Mouse (Mus musculus) limb, embryonic 15.5 days (tissue): Measurements from ENCODE around the gene Ift57. TPM values are rescaled to one million over a fixed set of nuclear protein-coding genes. Genes with fewer than 3 reads are reported as not detected.

ENCODE experiments used
- ATAC-seq: fragments of 200-750 bp; cut with Nextera tagmentation; 2 replicates; pipeline ENCODE4 v1.8.0; 2017; ENCODE audit warnings: low read depth, moderate TSS enrichment; ENCODE audit not compliant: insufficient number of reproducible peaks, low FRiP score, low TSS enrichment
- H3K27ac ChIP-seq: fragments of 300-500 bp; sonication (generic); 2 replicates; pipeline ENCODE4 v1.5.1; 2015; ENCODE audit warnings: moderate library complexity, mild to moderate bottlenecking, inconsistent platforms
- H3K27me3 ChIP-seq: fragments of 300-500 bp; sonication (generic); 2 replicates; pipeline ENCODE4 v1.6.1; 2015; ENCODE audit warnings: inconsistent platforms
- H3K36me3 ChIP-seq: fragments of 300-500 bp; sonication (generic); 2 replicates; pipeline ENCODE4 v1.6.1; 2015; ENCODE audit warnings: inconsistent platforms
- H3K4me1 ChIP-seq: fragments of 300-500 bp; sonication (generic); 2 replicates; pipeline ENCODE4 v1.6.1; 2015; ENCODE audit warnings: inconsistent platforms
- H3K4me2 ChIP-seq: fragments of 300-500 bp; sonication (generic); 2 replicates; pipeline ENCODE4 v1.6.1; 2015; ENCODE audit warnings: mild to moderate bottlenecking, inconsistent platforms
- H3K4me3 ChIP-seq: fragments of 300-500 bp; sonication (generic); 2 replicates; pipeline ENCODE4 v1.5.1; 2015; ENCODE audit warnings: mild to moderate bottlenecking, inconsistent platforms
- H3K9ac ChIP-seq: fragments of 300-500 bp; sonication (generic); 2 replicates; pipeline ENCODE4 v1.6.1; 2015; ENCODE audit warnings: inconsistent platforms
- H3K9me3 ChIP-seq: fragments of 300-500 bp; sonication (generic); 2 replicates; pipeline ENCODE4 v1.6.1; 2016; ENCODE audit warnings: inconsistent platforms
- WGBS: fragments of 180-500 bp; shearing (Covaris S2); methylation state at CpG from one replicate; pipeline ENCODE4 v1.1.7; 2015; 5-methylcytosine and 5-hydroxymethylcytosine counted together
- polyA plus RNA-seq: library from polyadenylated mRNA; unstranded; fragments of >200 nt; fragmentation: Nextera tagmentation; extraction: Ambion mirVana; gene quantifications from 2 replicates; pipeline ENCODE4 v1.2.1, GENCODE M21; 2015

The Ift57 gene
- 26.3 and 29.4 TPM in 2 replicates for polyA plus RNA-seq

DNA sequence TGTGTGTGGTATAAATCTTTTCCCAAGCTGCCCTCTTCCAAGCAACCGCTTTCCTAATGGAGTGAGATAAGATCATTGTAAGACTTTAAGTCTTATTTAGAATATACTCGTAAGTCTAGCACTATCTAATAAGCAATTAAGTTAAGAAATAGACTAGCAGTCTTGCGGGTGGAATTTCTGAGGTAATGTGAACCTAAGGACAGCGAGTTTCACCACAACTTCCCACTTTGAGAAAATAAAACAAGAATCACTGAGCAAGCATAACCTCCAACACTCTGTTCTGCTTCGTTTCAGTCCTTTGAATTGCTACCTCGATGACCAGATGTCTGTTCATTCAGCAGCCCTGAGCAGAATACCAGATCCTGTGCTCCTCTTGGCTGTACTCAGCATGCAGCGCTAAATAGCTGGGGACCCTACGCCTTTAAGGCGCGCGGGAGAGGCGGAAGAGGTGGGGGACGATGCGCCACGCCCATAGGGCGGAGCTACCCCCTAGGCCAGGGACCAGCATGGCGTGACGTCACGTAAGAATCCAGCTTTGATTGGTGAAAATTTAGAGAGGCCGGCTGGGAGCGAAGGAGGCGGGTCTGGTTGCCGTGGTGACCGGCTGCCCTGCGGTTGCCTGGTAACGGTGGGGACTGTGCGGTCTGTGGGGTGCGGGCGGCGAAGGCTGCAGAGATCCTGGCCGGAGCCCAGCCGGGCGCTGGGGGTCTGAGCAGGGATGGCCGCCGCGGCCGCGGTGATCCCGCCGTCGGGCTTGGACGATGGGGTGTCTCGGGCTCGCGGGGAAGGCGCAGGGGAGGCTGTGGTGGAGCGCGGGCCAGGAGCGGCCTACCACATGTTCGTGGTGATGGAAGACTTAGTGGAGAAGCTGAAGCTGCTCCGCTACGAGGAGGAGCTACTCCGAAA is at the start of gene Ift57:
Ift57 (plus strand) TSS at position 614 of the 906 bp plus-strand sequence.
- H3K27me3 ChIP-seq = no peaks in the 10 kb centered on the region
- H3K9ac ChIP-seq = peak within 1 kb of the TSS; percentile 57
- WGBS = 2% methylated on average over 53 of the region's 53 CpGs
- peak within 1 kb of the TSS; percentile 79 for H3K4me3 ChIP-seq
- H3K4me2 ChIP-seq = peak within 1 kb of the TSS; percentile 81
- no peaks in the 10 kb centered on the region for H3K36me3 ChIP-seq
- H3K27ac ChIP-seq = peak within 1 kb of the TSS; percentile 61
- 0 out of 2 replicates have a peak, but pooled peaks cover 2% of the 10 kb centered on the region for H3K4me1 ChIP-seq
- H3K9me3 ChIP-seq = no peaks in the 10 kb centered on the region
- ATAC-seq = peak; percentile 100

- H3K36me3 ChIP-seq = no peaks in the 10 kb centered on the region
- no peak overlapping the region for H3K9ac ChIP-seq
- H3K4me3 ChIP-seq = no peak overlapping the region
- no peak for ATAC-seq
- WGBS = 86% methylated on average over 4 of the region's 4 CpGs
- no peak overlapping the region for H3K27ac ChIP-seq
- H3K4me1 ChIP-seq = no peaks in the 10 kb centered on the region
- H3K4me2 ChIP-seq = no peak overlapping the region
- no peaks in the 10 kb centered on the region for H3K9me3 ChIP-seq
- H3K27me3 ChIP-seq = no peaks in the 10 kb centered on the region
Measured at GRCm38 (mm10) chr16:49657182-49657581, 41.9 kb upstream of the Ift57 start.

DNA sequence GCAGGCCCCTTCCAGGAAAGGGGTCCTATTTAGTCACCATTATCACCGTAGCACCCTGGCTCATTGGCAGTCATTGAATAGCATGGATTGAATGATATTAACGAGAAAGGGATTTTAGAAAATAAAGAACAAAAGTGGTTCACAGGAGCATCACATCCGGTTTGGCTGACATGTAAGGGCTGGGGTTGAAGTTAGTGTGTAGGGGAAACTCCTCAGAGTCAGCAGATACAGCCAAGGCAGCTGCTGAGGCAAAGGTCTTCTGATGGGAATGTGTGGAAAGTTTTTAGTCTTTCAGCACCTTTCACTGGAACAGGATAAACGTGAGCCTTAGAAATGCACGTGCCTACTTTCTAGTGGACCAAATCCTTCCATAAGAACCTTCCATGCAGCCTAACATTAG is 41.0 kb upstream of the Ift57 start:
- H3K36me3 ChIP-seq = no peaks in the 10 kb centered on the region
- H3K4me3 ChIP-seq = no peak overlapping the region
- WGBS = 80% methylated on average over 5 of the region's 5 CpGs
- no peaks in the 10 kb centered on the region for H3K4me1 ChIP-seq
- no peak overlapping the region for H3K4me2 ChIP-seq
- no peaks in the 10 kb centered on the region for H3K9me3 ChIP-seq
- H3K27ac ChIP-seq = no peak overlapping the region
- H3K27me3 ChIP-seq = no peaks in the 10 kb centered on the region
- no peak for ATAC-seq
- no peak overlapping the region for H3K9ac ChIP-seq

DNA sequence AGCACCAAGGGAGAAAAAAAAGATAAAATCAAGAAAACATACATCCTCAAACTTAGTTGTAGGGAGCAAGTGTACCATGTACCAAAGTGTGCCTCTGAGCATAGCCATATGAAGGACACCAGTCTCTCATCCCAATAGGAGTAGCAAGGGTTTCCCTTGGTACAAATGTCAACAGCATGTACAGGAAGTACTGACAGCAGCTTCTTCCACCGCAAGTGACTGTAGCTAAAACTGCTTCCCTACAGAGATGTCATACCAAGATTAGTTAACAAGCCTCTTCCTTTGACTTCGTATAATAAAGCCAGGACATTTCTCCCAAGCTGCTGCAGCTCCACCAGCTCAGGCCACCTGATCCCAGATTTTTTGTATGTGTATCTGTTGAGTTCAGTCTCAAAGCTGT is 39.9 kb upstream of the Ift57 start:
- 65% methylated on average over 2 of the region's 2 CpGs for WGBS
- Histone ChIP-seq H3K27me3 (no peaks in the 10 kb centered on the region), H3K4me1 (no peaks in the 10 kb centered on the region), H3K9ac (no peak overlapping the region), H3K36me3 (no peaks in the 10 kb centered on the region), H3K4me3 (no peak overlapping the region), H3K27ac (no peak overlapping the region), H3K9me3 (no peaks in the 10 kb centered on the region), H3K4me2 (no peak overlapping the region)
- no peak for ATAC-seq

DNA sequence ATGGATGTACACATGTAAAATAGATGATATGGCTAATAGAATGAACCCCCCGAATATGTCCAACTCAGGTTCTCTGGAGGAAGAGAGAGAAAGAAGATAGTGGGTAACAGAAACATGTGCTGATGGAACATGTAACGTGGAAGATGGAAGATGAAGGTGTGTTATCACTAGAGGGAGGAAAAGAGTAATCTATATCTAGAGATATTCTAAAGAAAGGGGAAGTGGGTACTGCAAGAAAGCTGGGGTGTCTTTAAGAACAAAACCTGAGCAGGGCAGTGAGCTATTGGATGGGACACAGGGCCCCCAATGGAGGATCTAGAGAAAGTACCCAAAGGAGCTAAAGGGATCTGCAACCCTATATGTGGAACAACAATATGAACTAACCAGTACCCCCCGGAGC is 38.9 kb upstream of the Ift57 start:
- no peak overlapping the region for H3K4me3 ChIP-seq
- no peak for ATAC-seq

GRCm38 (mm10) chr16:49662201-49662600 is 36.8 kb upstream of the Ift57 start:
- Histone ChIP-seq H3K4me1 (no peaks in the 10 kb centered on the region), H3K9me3 (no peaks in the 10 kb centered on the region), H3K4me2 (no peak overlapping the region), H3K4me3 (no peak overlapping the region), H3K27me3 (no peaks in the 10 kb centered on the region), H3K36me3 (no peaks in the 10 kb centered on the region), H3K27ac (no peak overlapping the region), H3K9ac (no peak overlapping the region)
- WGBS = 66% methylated on average over 6 of the region's 6 CpGs
- ATAC-seq = no peak

More for the DNA sequence above, 38.9 kb upstream of the Ift57 start:
- no peaks in the 10 kb centered on the region for H3K27me3 ChIP-seq
- no peak overlapping the region for H3K4me2 ChIP-seq
- WGBS = 91% methylated on average over 3 of the region's 3 CpGs
- no peak overlapping the region for H3K9ac ChIP-seq
- H3K36me3 ChIP-seq = no peaks in the 10 kb centered on the region
- H3K27ac ChIP-seq = no peak overlapping the region
- H3K4me1 ChIP-seq = no peaks in the 10 kb centered on the region
- H3K9me3 ChIP-seq = no peaks in the 10 kb centered on the region

DNA sequence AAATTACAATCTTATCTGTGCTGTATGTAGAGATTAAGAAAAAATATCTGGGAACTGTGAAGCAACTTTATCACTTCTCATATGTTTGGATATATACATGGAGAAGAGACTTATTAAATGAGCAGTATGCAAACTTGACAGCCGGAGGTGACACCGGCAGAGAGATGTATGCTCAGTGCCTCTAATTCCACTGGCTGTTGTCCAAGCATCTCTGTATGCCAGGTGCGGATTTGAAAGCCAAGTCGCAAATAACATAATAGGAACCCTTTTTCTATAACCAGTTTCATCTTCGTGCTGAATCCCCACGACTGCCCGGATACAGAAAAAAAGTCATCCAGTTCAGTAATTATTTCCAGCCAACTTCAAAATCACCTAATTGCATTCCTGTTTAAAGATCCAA is 34.4 kb upstream of the Ift57 start:
- H3K9me3 ChIP-seq = no peaks in the 10 kb centered on the region
- H3K4me2 ChIP-seq = no peak overlapping the region
- H3K27ac ChIP-seq = no peak overlapping the region
- no peaks in the 10 kb centered on the region for H3K4me1 ChIP-seq
- no peak overlapping the region for H3K4me3 ChIP-seq
- no peaks in the 10 kb centered on the region for H3K36me3 ChIP-seq
- H3K9ac ChIP-seq = no peak overlapping the region
- 42% methylated on average over 7 of the region's 7 CpGs for WGBS
- H3K27me3 ChIP-seq = no peaks in the 10 kb centered on the region
- ATAC-seq = no peak

- no peaks in the 10 kb centered on the region for H3K9me3 ChIP-seq
- WGBS = 87% methylated on average over 6 of the region's 6 CpGs
- H3K9ac ChIP-seq = no peak overlapping the region
- no peak overlapping the region for H3K4me2 ChIP-seq
- no peak for ATAC-seq
- H3K27me3 ChIP-seq = no peaks in the 10 kb centered on the region
- H3K27ac ChIP-seq = no peak overlapping the region
- H3K4me1 ChIP-seq = peaks cover 3% of the 10 kb centered on the region; the same call in 1 of the 2 replicates
- no peak overlapping the region for H3K4me3 ChIP-seq
- no peaks in the 10 kb centered on the region for H3K36me3 ChIP-seq
Measured at GRCm38 (mm10) chr16:49679666-49680065, 19.4 kb upstream of the Ift57 start.

- Histone ChIP-seq H3K9me3 (no peaks in the 10 kb centered on the region), H3K9ac (no peak overlapping the region), H3K36me3 (no peaks in the 10 kb centered on the region), H3K4me3 (no peak overlapping the region), H3K27ac (no peak overlapping the region), H3K4me2 (no peak overlapping the region), H3K4me1 (peaks cover 6% of the 10 kb centered on the region; the same call in 1 of the 2 replicates), H3K27me3 (no peaks in the 10 kb centered on the region)
- no peak for ATAC-seq
- WGBS = 44% methylated on average over 4 of the region's 4 CpGs
Measured at GRCm38 (mm10) chr16:49684961-49685360, 14.1 kb upstream of the Ift57 start.

- H3K4me2 ChIP-seq = peak overlapping the region; percentile 81
- H3K9ac ChIP-seq = no peak overlapping the region
Measured at GRCm38 (mm10) chr16:49699821-49700220, 788 bp downstream of the Ift57 start.

DNA sequence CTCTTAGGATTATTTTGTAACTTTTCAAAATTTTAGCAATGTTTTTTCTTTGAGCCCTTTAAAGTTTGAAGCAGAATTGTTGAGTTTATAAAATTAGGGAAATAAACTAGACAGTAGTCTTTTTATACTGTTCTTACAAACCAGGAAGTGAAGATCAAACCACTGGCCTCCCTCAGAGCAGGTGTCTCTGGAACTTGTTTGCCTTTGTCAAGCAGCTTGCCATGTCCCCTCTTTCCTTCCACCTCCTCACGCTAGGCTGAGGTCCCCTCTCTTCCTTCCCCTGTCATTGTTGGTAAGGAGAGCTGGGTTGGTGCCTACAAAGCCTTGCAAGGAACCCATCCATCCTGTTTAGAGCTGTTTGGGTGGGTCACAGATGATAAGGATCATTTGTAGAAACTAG is 9.0 kb downstream of the Ift57 start:
- no peak overlapping the region for H3K4me3 ChIP-seq
- 58% methylated on average over 1 of the region's 1 CpGs for WGBS
- no peak for ATAC-seq
- no peaks in the 10 kb centered on the region for H3K27me3 ChIP-seq
- H3K27ac ChIP-seq = no peak overlapping the region
- no peak overlapping the region for H3K9ac ChIP-seq
- no peaks in the 10 kb centered on the region for H3K4me1 ChIP-seq
- H3K4me2 ChIP-seq = no peak overlapping the region
- H3K36me3 ChIP-seq = 0 out of 2 replicates have a peak, but pooled peaks cover 12% of the 10 kb centered on the region
- H3K9me3 ChIP-seq = no peaks in the 10 kb centered on the region

More at GRCm38 (mm10) chr16:49699821-49700220, 788 bp downstream of the Ift57 start:
- 31% methylated on average over 5 of the region's 5 CpGs for WGBS
- H3K36me3 ChIP-seq = no peaks in the 10 kb centered on the region
- no peaks in the 10 kb centered on the region for H3K9me3 ChIP-seq
- H3K4me3 ChIP-seq = peak overlapping the region; percentile 79
- 0 out of 2 replicates have a peak, but pooled peaks cover 2% of the 10 kb centered on the region for H3K4me1 ChIP-seq
- ATAC-seq = no peak
- no peak overlapping the region for H3K27ac ChIP-seq
- no peaks in the 10 kb centered on the region for H3K27me3 ChIP-seq

DNA sequence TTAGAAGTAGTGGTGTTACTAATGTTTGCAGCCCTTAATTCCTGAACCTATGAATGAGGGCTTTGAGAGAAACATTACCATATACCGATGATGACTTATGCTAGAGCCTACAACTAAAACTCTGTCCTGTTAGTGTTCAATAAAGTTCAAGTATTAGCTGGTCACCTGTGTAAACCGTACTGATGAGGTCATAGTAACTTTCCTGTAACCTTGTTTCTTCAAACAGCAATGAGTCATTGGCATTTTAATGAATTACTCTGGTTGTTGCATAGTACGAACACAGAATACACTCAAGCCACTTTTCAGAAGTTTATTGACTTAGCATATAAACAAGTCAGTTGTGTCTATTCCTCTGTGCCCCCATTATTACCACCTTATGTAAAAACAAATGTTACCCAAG is 11.2 kb downstream of the Ift57 start:
- WGBS = 78% methylated on average over 3 of the region's 3 CpGs
- no peak for ATAC-seq
- H3K4me1 ChIP-seq = no peaks in the 10 kb centered on the region
- H3K36me3 ChIP-seq = peaks cover 12% of the 10 kb centered on the region; the same call in 1 of the 2 replicates
- H3K4me3 ChIP-seq = no peak overlapping the region
- H3K9me3 ChIP-seq = no peaks in the 10 kb centered on the region
- no peak overlapping the region for H3K27ac ChIP-seq
- no peak overlapping the region for H3K9ac ChIP-seq
- H3K27me3 ChIP-seq = no peaks in the 10 kb centered on the region
- no peak overlapping the region for H3K4me2 ChIP-seq
